ENCODE assay signal across 26 mouse cellular contexts in the genomic region with DNA sequence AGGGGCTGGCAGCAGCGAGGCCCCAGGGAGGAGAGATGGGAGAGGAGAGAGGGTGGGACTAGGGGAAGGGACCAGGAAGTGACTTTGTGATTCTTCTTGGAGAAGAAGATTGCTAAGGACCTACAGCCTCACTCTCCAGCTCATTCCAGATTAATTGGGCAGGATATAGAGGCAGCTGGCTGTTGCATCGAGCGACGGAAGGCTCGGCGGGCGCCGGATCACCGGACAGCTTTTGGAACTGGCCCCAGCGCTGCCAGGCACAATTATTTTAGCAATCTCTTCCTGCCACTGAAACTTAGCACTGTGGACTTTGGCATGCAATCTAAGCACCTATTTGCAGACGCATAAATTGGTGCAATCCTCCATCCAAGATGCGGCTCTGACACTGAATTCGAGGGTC.
DNase-seq lines count a peak whose midpoint lies in the region; ATAC-seq and TF ChIP-seq lines count a peak whose summit lies in the region.
"Had no signal": no experiment of that assay in that cellular context is flagged by ENCODE, and none has a peak within 500 bp of the region (broad histone marks: within the 10 kb centered on the region; RNA-seq: fewer than 3 reads in every experiment).

No protein-coding gene starts in this region.

- H3K4me3 ChIP-seq in hindbrain, embryonic 15.5 days, result no peak overlapping the region
- no peak overlapping the region for H3K4me3 ChIP-seq in hindbrain, embryonic 10.5 days
- no peak overlapping the region for H3K4me3 ChIP-seq in neural tube, embryonic 13.5 days
- H3K4me3 ChIP-seq in forebrain, embryonic 14.5 days (ENCODE audit: low read depth, low read length), result peak overlapping the region; percentile 10; the same call in 1 of the 2 replicates
- no peak overlapping the region for H3K4me3 ChIP-seq in gastrocnemius, adult 2 months
- H3K4me3 ChIP-seq in liver, embryonic 11.5 days (ENCODE audit: low read depth, low read length), result no peak overlapping the region
- H3K4me3 ChIP-seq: embryonic facial prominence, embryonic 15.5 days; heart, adult 2 months; heart, embryonic 13.5 days; left cerebral cortex, adult 2 months; limb, embryonic 13.5 days; liver, embryonic 13.5 days; megakaryocyte, embryonic 14.5 days had no signal

- no peak overlapping the region for H3K4me2 ChIP-seq in hindbrain, embryonic 15.5 days
- no peak overlapping the region for H3K4me2 ChIP-seq in neural tube, embryonic 13.5 days
- peak overlapping the region; percentile 29 for H3K4me2 ChIP-seq in forebrain, embryonic 14.5 days (ENCODE audit: low read length)
- no peak overlapping the region for H3K4me2 ChIP-seq in liver, embryonic 11.5 days
- H3K4me2 ChIP-seq: embryonic facial prominence, embryonic 15.5 days; heart, embryonic 13.5 days; limb, embryonic 13.5 days; liver, embryonic 13.5 days had no signal

- no peaks in the 10 kb centered on the region for H3K9me3 ChIP-seq in hindbrain, embryonic 15.5 days
- H3K9me3 ChIP-seq in hindbrain, embryonic 10.5 days, result peaks cover 14% of the 10 kb centered on the region
- H3K9me3 ChIP-seq in neural tube, embryonic 13.5 days, result peaks cover 14% of the 10 kb centered on the region; the same call in 1 of the 2 replicates
- H3K9me3 ChIP-seq in forebrain, embryonic 14.5 days (replicated peaks; ENCODE audit: control insufficient read depth, low read length), result 0 out of 2 replicates have a peak, but pooled peaks cover 6% of the 10 kb centered on the region
- H3K9me3 ChIP-seq in liver, embryonic 11.5 days (ENCODE audit: control insufficient read depth, low read length), result no peaks in the 10 kb centered on the region
- H3K9me3 ChIP-seq: embryonic facial prominence, embryonic 15.5 days; heart, embryonic 13.5 days; liver, embryonic 13.5 days had no signal

- WGBS in hindbrain, embryonic 15.5 days, result 76% methylated on average over 13 of the region's 13 CpGs
- WGBS in hindbrain, embryonic 10.5 days, result 83% methylated on average over 13 of the region's 13 CpGs
- WGBS in neural tube, embryonic 13.5 days, result 91% methylated on average over 13 of the region's 13 CpGs
- 66% methylated on average over 13 of the region's 13 CpGs for WGBS in forebrain, embryonic 14.5 days
- 80% methylated on average over 13 of the region's 13 CpGs for WGBS in liver, embryonic 11.5 days

- no peak for TF ChIP-seq CTCF in gastrocnemius, adult 2 months (IDR thresholded peaks at IDR 0.05)

- H3K27ac ChIP-seq in hindbrain, embryonic 15.5 days (replicated peaks), result peak overlapping the region; percentile 27; the same call in 1 of the 2 replicates
- no peak overlapping the region for H3K27ac ChIP-seq in hindbrain, embryonic 10.5 days
- 0 out of 2 replicates have a peak overlapping the region, but pooled peaks have one; percentile 33 for H3K27ac ChIP-seq in neural tube, embryonic 13.5 days (replicated peaks)
- H3K27ac ChIP-seq in forebrain, embryonic 14.5 days (ENCODE audit: low read depth, low read length), result peak overlapping the region; percentile 85
- H3K27ac ChIP-seq in gastrocnemius, adult 2 months, result no peak overlapping the region
- no peak overlapping the region for H3K27ac ChIP-seq in liver, embryonic 11.5 days (ENCODE audit: low read depth, low read length)
- H3K27ac ChIP-seq: embryonic facial prominence, embryonic 15.5 days; heart, adult 2 months; heart, embryonic 13.5 days; left cerebral cortex, adult 2 months; limb, embryonic 13.5 days; liver, embryonic 13.5 days had no signal

- intact Hi-C loops in gastrocnemius, adult 2 months (cut with DNase I), result no loop called here

- DNase-seq in hindbrain, embryonic 10.5 days (ENCODE audit: low spot score), result no peak
- DNase-seq in neural tube, embryonic 10.5 days (ENCODE audit: extremely low spot score, low spot score), result no peak
- peak; percentile 41 for DNase-seq in forebrain, embryonic 14.5 days (ENCODE audit: low spot score)
- DNase-seq in gastrocnemius, adult 2 months, result no peak
- no peak for DNase-seq in liver, embryonic 11.5 days (ENCODE audit: low spot score)
- DNase-seq: adrenal gland, postnatal 25 days; cerebellum, adult 18-20 months; kidney, adult 9 months; kidney, postnatal 10 days; liver, embryonic 13.5 days; lung, adult 18-20 months; lung, postnatal 4 days; right cerebral cortex, adult 18-20 months; spleen, adult 18-20 months; thymus, postnatal 14 days had no signal

- H3K9ac ChIP-seq in hindbrain, embryonic 15.5 days, result no peak overlapping the region
- H3K9ac ChIP-seq in neural tube, embryonic 13.5 days, result no peak overlapping the region
- peak overlapping the region; percentile 26; the same call in 1 of the 2 replicates for H3K9ac ChIP-seq in forebrain, embryonic 14.5 days (ENCODE audit: low read length)
- H3K9ac ChIP-seq in liver, embryonic 11.5 days (ENCODE audit: low read depth, low read length), result no peak overlapping the region
- H3K9ac ChIP-seq: embryonic facial prominence, embryonic 15.5 days; heart, embryonic 13.5 days; limb, embryonic 13.5 days; liver, embryonic 13.5 days had no signal

- no peaks in the 10 kb centered on the region for H3K36me3 ChIP-seq in hindbrain, embryonic 15.5 days
- no peaks in the 10 kb centered on the region for H3K36me3 ChIP-seq in hindbrain, embryonic 10.5 days
- no peaks in the 10 kb centered on the region for H3K36me3 ChIP-seq in neural tube, embryonic 13.5 days
- H3K36me3 ChIP-seq in forebrain, embryonic 14.5 days (ENCODE audit: control insufficient read depth, insufficient read depth, low read length), result no peaks in the 10 kb centered on the region
- no peaks in the 10 kb centered on the region for H3K36me3 ChIP-seq in liver, embryonic 11.5 days (ENCODE audit: control insufficient read depth, insufficient read depth, low read length)
- H3K36me3 ChIP-seq: embryonic facial prominence, embryonic 15.5 days; heart, embryonic 13.5 days; limb, embryonic 13.5 days; liver, embryonic 13.5 days had no signal

- no peak for ATAC-seq in hindbrain, embryonic 15.5 days (ENCODE audit: low FRiP score, low read depth)
- no peak for ATAC-seq in neural tube, embryonic 13.5 days (ENCODE audit: low read depth)
- 0 out of 2 replicates have a peak, but pooled peaks have one; percentile 0 for ATAC-seq in forebrain, embryonic 14.5 days
- ATAC-seq in liver, embryonic 11.5 days (replicated peaks; ENCODE audit: low FRiP score), result no peak
- ATAC-seq: CD4-positive, CD25-positive, alpha-beta regulatory T cell, adult 4 months; intestine, embryonic 16.5 days; lung, postnatal 0 days had no signal

- H3K27me3 ChIP-seq in hindbrain, embryonic 15.5 days, result no peaks in the 10 kb centered on the region
- peaks cover 37% of the 10 kb centered on the region for H3K27me3 ChIP-seq in hindbrain, embryonic 10.5 days (ENCODE audit: insufficient read depth, poor library complexity, severe bottlenecking)
- 0 out of 2 replicates have a peak, but pooled peaks cover 4% of the 10 kb centered on the region for H3K27me3 ChIP-seq in neural tube, embryonic 13.5 days
- no peaks in the 10 kb centered on the region for H3K27me3 ChIP-seq in forebrain, embryonic 14.5 days (replicated peaks; ENCODE audit: control insufficient read depth, insufficient read depth, low read length)
- H3K27me3 ChIP-seq in liver, embryonic 11.5 days (replicated peaks; ENCODE audit: control insufficient read depth, insufficient read depth, low read length), result peaks cover 11% of the 10 kb centered on the region

- peaks cover 20% of the 10 kb centered on the region for H3K4me1 ChIP-seq in hindbrain, embryonic 15.5 days (replicated peaks)
- H3K4me1 ChIP-seq in hindbrain, embryonic 10.5 days (replicated peaks), result peaks cover 25% of the 10 kb centered on the region
- peaks cover 25% of the 10 kb centered on the region for H3K4me1 ChIP-seq in neural tube, embryonic 13.5 days (replicated peaks)
- peaks cover 16% of the 10 kb centered on the region for H3K4me1 ChIP-seq in forebrain, embryonic 14.5 days (ENCODE audit: control insufficient read depth, insufficient read depth, low read length)
- no peaks in the 10 kb centered on the region for H3K4me1 ChIP-seq in liver, embryonic 11.5 days (replicated peaks; ENCODE audit: control insufficient read depth, insufficient read depth, low read length)
- H3K4me1 ChIP-seq: liver, embryonic 13.5 days had no signal

Comparison
In these comparisons a context has a peak if more than half of its experiments do, and no peak if none do; other contexts are left out.
1. H3K27ac ChIP-seq: peak in hindbrain, embryonic 15.5 days (single experiment), neural tube, embryonic 13.5 days (single experiment) and forebrain, embryonic 14.5 days (single experiment); none in hindbrain, embryonic 10.5 days (single experiment), gastrocnemius, adult 2 months (single experiment) and liver, embryonic 11.5 days (single experiment).